Mouse (Mus musculus): Measurements from ENCODE around the gene Taf9b.

DNA sequence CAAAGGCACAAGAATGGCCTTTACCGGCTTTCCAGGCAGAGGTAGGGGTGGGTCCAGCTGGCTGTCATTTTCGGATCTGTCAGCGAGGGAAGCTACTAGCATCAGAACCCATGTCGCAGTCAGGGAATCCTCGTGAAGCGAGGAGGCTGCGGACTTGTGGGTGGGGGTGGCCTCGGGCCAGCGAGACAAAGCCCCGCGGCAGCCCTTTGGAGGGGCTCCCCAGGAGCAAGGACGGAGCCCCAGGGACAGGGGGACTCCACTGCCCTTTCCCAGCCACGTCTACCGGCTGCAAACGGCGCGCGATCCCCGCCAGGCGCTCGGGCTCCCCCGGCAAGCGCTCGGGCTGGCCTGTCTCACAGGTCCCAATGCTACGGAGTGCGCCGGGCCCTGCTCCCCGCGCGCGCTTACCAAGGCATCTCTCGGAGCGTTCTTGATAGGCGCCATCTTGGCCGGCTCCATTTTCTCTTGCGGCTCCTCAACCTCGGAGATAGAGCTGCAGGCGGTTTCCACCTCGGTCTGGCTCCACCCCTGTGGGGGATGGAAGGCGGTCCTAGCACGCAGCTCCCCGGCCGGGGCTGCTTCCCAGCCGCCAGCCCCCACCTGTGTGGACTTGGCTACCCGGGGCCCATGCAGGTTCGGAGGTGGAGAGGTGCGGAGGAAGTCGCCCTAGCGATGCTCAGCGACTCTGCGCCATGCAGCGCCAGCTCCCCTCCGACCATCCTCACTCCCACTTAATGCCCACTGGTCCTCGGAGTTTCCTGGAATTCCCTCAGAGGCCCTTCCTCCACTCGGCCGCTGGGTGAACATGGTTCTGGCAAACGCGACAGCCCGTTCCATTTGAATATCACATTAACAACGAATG, 1.6 kb downstream of the Taf9b start:
- TF ChIP-seq MAFK (IDR thresholded peaks at IDR 0.05; ENCODE audit: insufficient read depth, low read depth, low read length) (no peak), CHD2 (IDR thresholded peaks at IDR 0.05; ENCODE audit: low read depth, low read length) (no peak), ZC3H11A (IDR thresholded peaks at IDR 0.05; ENCODE audit: borderline replicate concordance, low read depth, low read length) (no peak), HCFC1 (IDR thresholded peaks at IDR 0.05; ENCODE audit: borderline replicate concordance, insufficient read depth, low read length) (no peak), ZNF384 (IDR thresholded peaks at IDR 0.05; ENCODE audit: low read depth, low read length) (no peak)
